Mouse (Mus musculus): ENCODE data around the gene Lmntd1.
A peak's percentile ranks its signal among the peaks of the same experiment; 100 is the strongest.

Lmntd1 gene

GRCm38 (mm10) chr6:145604648-145605047 lies 9.5 kb downstream of the Lmntd1 start:
- no peak for DNase-seq

DNA sequence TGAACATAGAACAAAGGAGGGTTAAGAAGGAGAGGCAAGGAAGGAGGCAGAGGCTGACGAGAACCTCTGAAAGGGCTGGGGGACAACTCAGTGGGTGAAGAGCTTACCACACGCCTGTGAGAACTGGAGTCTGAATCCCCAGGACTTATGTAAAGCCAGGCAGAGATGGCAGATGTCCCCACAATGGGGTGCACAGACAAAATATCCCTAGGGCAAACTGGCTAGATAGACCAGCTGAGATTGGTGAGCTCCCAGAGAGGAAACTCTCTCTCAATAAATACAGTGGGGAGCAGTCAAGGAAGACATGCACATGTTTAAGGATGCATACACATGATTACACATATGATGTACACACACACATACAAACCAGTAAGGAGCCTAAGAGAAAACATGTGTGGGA lies 10.0 kb downstream of the Lmntd1 start:
- DNase-seq: no peak

- peak; percentile 66 to 74 for DNase-seq
Observed at GRCm38 (mm10) chr6:145598794-145599555, 15.1 kb downstream of the Lmntd1 start.

DNA sequence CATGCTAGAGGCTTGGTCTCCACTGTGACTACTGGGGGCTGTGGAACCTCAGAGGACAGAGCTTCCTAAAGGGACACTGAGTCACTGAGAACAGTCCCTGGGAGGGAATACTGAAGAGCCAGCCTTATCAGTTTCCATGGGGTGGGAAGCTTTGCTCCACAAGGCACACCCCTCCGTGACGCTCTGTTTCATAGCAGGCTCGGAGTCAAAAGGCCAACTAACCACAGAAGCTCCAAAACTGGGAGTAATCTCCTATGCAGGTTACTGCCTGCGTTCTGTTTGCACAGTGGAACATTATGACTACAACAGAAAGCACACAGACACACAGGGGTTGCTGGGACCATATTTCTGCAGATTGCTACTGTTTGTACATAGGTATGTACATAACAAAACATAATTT lies 18.2 kb downstream of the Lmntd1 start:
- no peak for DNase-seq

DNA sequence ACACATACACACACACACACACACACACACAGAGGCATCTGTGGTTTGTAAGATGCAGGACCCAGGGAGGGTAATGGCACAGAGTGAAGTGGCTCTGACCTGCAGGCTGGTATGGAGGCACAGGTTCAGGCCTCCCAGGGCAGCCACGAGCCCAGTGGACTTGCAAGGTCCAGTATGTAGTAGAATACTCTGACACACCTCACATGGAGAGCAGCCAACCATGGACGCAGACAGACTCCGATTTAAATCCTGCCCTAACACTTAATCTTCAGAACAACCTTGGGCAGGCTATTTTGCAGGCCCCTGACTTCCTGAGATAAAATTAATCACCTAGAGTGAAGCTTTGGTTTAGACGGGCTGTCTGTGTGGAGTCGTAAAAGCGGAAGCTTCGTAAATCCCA lies 20.1 kb downstream of the Lmntd1 start:
- no peak for DNase-seq

DNA sequence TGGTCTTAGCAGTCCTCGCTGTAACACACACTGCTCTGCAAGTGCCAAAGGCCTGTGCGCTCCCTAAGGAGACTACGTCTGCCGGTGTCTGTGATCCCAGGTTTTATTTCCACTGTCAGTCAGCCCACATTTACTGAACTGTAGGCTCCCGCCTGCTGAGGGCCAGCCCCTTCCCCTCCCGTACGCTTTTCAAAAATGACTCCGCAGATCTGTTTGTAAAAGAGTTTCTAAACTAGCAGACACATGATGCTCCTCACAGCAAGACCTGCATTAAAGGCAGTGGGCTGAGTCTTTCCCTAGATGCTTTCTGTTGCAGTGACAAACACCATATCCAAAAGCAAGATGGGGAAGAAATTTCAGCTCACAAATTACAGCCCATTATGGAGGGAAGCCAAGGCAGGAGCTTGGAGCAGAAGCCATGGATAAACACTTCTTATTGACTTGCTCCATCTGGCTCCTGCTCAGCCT lies 21.6 kb downstream of the Lmntd1 start:
- DNase-seq: peak; percentile 54 to 55

GRCm38 (mm10) chr6:145592036-145592435 lies 22.1 kb downstream of the Lmntd1 start:
- peak in 1 of 2 experiments; percentile 48 for DNase-seq

DNA sequence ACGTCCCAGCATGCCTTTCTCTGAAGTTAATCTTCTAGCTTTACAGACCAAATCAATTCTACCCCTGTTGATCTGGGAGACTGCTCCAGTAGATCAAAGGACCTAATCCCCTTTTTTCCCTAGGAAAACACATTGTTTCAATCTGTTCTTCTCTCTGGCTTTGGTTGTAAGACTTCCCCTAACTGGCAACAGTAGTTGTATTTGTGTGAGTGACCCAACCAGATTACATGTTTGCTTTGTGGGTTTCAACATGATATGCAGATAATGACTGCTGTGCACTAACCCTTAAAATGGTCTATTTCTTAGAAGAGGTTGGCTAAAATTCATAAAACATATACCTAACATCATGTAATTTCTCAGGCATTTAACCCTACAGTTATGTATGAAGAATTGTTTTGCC lies 22.5 kb downstream of the Lmntd1 start:
- DNase-seq: no peak

DNA sequence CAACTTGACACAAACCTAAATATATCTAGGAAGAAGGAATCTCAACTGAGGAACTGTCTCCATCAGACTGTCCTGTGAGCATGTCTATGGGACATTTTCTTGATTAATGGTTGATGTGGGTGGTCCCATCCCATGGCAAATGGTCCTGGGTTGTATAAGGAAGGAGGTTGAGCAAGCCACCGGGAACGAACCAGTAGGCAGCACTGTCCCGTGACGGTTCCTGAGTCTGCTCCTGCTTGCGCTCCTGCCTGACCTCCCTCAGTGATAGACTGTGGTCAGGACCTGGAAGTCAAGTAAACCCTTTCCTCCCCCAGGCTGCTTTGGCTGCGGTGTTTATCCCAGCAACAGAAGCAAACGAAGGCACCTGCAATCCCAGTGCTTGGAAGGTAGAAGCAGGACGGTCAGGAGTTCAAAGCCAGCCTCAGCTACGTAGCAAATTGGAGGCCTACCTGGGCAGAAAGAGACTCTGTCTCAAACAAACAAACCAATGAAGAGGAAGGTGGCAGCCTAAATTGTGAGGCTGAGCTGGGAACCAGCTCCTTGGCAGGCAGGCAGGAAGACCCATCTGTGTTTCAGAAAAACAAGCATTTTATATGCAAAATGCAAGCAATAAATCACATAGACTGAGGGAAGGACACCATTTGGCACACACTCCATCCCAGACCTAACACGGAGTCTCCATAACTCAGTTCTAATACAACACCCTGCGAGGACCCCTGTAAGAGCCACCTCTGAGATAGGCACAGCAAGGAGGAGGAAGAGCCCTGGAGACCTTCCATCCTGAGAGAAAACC lies 23.4 kb downstream of the Lmntd1 start:
- no peak for DNase-seq

- no peak for DNase-seq
Observed at GRCm38 (mm10) chr6:145585052-145585973, 28.8 kb downstream of the Lmntd1 start.

GRCm38 (mm10) chr6:145581366-145582170 lies 32.6 kb downstream of the Lmntd1 start:
- peak in 1 of 2 experiments; percentile 34 for DNase-seq

- no peak for DNase-seq
Observed at GRCm38 (mm10) chr6:145579761-145580160, 34.4 kb downstream of the Lmntd1 start.

DNA sequence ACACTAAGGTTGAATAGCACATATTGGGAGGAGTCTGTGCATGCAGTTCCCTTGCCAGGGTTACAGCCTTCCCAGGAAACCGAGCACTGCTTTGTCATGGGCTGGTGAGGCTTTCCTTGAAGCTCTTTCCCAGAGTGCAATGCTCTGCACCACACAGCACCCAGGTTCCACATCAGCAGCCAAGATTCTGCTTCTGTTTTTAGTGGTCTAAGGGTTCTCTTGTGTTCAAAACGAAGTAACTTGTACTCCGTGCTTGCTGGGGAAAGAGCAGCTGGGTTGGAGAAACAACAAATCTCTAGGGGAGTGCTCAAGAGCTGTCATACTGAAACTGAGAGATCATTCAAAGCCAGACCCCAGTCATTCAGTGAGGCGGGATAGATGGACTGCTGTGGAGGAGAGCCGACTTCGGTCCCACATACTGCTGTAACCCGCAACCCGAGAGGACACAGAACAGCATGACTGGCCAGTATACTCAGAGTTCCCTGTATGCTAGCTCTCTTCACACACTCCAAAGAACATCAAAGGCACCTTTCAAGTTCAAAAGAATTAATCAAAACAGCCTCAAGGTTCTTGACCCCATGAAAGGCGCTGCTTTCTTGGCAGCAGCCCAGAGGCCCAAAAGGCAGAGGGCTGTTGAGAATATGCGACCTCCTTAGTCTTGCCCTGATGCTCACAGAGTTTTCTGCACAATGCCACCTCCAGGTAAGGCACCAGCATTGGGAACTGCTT lies 35.5 kb downstream of the Lmntd1 start:
- peak in 1 of 2 experiments; percentile 36 for DNase-seq

- DNase-seq: no peak
Observed at GRCm38 (mm10) chr6:145576762-145577161, 37.4 kb downstream of the Lmntd1 start.

- peak; percentile 89 for DNase-seq
Observed at GRCm38 (mm10) chr6:145573250-145574013, 40.7 kb downstream of the Lmntd1 start.

GRCm38 (mm10) chr6:145568701-145569100 lies 45.4 kb downstream of the Lmntd1 start:
- no peak for DNase-seq

DNA sequence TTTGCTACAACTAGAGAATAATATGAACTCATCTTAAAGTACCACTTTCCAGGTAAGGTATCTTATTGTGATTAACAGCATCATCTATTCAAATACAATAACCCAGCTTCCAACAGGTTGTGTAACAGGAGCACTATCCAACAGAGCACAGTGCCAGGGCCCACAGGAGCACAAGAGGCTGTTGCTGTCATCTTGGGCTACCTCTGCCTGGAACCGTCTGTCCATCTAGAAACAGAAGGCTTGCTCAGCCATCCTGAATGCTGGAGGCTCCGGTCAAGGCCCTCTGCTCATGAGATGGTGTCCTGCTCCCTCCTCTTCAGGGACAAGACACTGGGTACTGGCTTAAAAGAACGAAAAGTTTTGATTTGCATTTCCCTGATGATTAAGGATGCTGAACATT lies 46.3 kb downstream of the Lmntd1 start:
- DNase-seq: peak in 1 of 2 experiments; percentile 30

- DNase-seq: peak in 1 of 2 experiments; percentile 16
Observed at GRCm38 (mm10) chr6:145567296-145567695, 46.8 kb downstream of the Lmntd1 start.

GRCm38 (mm10) chr6:145565663-145566062 lies 48.5 kb downstream of the Lmntd1 start:
- DNase-seq: peak; percentile 22 to 24

DNA sequence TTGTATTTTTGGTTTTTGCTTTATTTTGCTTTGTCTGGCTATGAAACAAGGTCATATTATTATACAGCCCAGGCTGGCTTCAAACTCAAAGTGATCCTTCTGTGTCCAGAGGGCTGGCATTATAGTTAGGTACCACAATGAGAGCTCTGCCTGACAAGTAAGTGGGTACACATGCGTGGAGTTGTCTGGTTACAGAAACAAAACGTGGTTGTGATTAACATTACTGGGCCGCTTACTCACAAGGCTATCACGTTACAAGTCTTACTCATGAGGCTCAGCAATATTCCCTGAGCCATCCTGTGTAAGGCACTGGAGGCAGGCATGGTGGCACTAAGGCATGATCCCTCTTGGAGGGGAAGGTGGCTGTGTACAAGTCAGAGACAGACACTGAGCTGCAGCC lies 49.4 kb downstream of the Lmntd1 start:
- no peak for DNase-seq
